Mouse (Mus musculus): ENCODE measurements around the gene Klhl2.

Gene Klhl2

DNA sequence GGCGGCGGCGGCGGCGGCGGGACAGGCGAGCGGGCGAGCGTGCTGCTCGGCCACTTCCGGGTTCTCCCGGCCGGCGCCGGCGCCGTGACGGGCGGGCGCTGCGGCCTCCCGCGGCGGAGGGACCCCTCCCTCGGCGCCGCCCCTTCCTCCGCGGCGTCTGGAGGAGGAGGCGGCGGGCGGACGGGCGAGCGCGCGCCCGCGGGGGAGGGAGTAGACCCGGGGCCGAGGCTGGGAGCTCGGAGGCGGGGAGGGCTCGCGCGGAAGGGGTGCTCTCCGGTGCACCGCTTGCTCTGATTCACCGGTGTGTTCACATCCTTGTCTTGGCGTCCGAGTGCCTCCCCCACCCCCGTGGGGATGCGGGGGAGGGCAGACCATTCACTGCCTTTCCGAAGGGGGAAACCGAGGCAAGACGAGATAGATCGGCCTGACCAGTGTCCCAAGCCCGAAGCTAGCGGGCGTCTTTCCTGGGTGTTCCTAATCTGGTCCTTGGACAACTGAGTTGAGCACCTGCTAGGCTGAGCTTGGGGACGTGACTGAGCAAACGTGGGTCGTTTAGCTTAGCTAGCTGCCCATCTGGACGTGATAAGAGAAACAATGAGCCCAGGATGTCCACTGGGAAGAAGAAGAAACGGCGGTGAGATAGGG is at the start of gene Klhl2:
TSS of gene Klhl2 (minus strand) at position 121 of the 645 bp plus-strand sequence.
- peak; percentile 57 to 63 for DNase-seq

DNA sequence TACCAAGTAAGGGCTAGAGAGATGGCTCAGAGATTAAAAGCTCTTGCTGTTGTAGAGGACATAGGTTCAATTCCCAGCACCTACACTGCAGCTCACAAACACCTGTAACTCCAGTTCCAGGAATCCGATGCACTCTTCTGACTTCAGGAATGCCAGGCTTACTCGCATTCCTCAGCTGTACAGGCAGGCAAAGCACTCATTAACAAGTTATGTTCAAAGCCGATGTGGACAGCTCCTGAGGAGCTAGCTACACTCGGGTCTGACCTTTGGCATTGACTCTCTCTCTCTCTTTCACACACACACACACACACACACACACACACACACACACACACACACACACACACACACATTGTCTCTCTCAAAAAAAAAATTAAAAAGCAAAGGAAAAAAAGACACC is 48.9 kb upstream of the Klhl2 start:
- no peak for DNase-seq

DNA sequence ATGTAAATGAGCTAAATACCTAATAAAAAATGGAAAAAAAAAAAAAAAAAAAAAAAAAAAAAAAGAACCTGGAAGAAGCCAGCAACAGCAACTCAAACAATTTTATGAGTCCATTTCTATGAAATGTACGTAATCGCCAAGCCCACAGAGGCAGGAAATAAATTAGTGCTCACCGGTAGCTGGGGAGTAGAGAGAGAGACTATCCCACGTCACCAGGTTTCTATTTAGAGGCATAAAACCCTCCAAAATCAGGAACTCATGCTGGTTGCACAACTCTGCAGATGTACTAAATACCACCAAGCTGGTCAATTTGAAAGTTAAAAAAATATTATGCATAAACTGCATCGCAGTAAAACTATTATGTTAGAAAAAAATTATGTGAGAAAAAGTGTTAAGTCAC is 46.9 kb upstream of the Klhl2 start:
- no peak for DNase-seq

DNA sequence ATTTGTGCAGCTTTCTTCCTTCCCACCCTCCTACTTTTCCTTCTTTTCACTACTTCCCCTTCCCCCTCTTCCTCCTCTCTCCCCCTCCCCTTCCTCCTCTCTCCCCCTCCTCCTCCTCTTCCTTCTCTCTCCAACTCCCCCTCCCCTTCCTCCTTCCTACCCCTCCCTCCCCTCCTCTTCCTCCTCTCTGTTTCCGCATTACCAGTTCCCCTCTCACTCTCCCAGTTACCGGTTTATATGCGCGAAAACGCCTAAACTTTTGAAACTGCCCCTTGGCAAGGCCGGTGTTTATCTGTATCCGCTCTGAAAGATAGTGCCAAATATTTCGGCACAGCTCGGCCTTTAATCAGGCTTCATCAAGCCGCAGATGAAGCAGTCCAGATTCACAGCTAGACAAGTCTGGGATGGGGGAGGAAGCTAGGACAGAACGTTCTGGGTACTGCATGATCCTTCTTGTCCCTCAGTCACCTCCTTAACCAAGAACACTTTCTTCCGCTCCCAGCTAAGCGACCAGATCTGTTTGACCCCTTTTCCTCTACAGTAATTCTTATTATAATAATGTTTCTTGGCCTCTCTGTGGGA is 30.9 kb upstream of the Klhl2 start:
- DNase-seq, result peak in 1 of 2 experiments; percentile 9

DNA sequence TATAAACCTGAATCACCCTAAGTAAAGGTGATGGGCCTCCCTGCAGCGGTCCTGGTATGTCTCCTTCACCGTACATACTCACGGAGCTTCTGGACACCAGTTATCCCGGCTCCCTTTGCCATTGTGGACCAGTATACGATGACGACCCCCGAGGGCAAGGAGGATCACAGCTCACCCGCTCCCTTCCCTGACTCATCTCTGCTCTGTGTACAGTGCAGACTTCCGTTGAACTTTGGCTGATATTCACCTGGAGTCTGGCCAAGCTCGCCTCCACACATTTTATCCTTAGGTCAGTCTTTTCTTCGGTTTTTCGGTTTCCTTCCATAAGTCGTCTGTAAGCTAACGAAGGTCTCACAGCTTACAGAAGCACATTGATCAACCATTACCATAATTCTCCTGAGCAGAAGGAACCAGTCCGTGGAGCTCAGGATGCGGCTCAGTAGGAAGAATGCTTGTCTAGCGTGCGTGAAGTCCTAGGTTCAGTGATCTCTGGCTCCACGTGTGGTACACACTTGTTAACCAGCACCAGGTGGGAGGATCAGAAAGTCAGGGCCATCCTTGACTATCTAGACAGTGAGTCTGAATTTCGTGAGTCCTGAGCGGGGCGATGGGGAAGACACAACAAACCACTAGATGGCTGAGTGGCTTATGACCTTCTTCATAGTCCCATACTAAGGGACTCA is 28.0 kb upstream of the Klhl2 start:
- DNase-seq, result no peak

DNA sequence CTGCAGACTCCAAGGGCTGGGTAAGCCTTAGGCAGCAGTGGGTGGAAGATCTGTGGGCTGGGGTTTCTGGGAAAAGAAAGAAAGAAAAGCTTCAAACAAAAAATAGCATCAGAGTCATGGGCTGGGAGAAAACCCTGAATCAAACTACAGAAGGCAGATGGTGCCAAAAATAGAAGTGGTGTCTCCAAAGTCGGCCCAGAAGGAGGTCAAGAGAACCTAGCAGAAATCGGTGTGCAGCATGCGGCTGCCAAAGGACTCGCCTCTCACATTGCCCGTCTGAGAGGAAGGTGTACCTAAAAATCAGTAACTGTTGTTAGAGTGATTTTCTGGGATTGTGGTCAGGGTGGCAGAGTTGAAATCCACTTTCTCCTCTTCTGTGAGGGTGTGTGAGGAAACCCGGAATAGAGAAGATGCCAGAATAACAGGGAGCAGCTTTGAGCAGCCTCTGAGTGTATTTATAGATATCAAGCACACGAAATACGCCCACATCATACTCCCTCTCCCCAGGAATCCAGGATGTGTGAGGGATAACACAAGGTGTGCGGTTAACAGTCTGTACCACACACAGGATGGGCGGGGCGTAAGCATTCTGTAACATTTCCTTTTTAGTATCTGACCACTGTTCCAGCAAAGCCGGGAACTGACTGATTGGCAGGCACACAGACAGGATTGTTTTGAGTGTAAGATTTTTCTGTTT is 21.8 kb upstream of the Klhl2 start:
- peak in 1 of 2 experiments; percentile 7 for DNase-seq

DNA sequence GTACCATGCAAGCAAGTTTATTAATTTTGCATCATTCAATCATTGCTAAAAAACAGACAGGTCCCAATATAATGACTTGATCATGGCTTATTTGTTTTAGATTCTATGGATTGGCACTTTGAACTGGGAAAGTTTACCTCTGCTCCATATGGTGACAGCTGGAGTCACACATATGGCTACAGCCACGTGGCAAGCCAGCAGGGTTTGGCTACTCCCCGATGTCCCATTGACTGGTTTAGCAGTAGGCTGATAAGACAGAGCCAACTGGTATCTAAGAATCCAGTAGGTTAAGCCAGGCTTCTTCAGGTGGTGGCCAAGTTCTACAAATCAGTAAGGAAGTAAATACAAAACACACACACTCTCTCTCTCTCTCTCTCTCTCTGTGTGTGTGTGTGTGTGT is 20.4 kb upstream of the Klhl2 start:
- DNase-seq, result no peak

DNA sequence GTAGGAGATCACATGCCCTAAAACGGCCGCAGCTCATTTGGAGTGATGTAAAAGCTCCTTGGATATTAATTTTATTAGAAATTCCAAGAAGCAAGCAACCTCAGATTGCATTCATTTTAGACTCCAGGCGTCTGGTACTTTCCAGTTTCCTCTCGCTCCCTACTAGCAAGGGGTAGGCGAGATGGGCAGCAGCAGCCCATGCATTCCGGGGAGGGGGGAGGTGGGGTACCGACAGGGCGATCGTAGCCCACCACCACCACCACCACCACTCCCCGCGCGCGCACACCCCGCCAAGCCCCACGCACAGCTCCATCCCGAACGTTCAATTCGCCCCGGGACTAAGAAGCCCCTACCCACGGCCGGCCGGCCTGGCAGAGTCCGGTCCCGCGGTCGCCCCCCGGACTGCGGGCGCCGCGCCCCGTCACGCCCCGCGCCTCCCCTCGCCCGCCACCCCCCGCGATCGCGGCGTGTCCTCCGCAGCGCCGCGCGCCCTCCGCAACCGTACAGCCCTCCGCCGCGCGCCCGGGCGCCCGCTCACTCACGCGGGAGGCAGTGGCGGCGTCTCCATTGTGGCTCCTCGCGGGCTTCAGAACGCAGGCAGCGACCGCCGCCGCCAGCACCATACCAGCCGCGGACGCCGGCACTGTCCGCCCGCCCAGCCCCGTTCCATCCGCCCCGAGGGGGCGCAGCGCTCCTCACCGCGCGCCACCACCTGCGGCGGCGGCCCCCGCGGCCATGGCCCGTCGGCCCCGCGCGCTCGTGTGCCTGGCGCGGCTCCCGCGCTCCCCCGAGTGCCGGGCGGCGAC is 523 bp downstream of the Klhl2 start:
- DNase-seq, result peak in 1 of 2 experiments; percentile 18

DNA sequence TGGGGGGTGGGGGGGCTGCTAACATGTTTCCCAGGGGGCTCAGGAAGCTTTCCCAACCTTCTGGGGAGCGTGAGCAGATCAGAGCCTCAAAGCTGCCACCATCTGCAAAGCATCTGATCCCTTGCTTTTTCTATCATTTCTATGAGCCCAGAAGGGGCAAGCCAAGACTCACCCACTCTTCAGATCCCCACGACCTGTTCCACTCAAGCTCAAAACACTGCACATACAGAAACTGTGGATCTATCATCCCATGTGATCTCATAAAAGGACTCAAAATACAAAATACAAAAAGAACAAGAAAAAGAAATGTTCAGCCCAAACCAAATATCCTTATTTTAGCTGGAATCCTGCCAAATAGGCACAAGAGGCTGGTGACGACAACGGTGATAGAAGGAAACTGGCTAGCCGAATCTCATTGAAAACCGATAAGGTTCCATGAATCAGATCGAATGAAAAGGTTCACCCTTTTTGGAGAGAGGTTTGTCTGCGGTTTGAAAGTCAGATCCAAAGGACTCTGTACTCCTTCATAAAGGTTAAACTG is 1.5 kb downstream of the Klhl2 start:
- DNase-seq, result no peak

DNA sequence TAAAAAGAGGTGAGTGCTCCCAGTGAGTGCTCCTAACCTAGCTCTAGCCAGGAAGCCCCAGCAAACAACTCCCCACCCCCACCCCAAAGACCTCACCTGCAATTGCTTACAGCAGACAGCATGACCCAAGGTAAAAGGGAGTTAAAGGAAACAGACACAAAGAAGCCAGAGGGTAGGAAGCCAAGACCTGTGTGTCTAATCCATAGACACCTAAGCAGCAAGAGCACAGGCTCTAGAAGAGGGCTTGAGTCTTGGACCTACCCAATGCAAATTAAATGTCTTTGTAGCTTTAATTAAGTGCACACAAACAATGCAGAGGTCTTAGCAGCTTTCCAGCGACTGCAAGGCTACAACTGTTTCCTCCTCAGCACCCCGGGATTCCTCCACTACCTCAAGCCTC is 2.2 kb downstream of the Klhl2 start:
- no peak for DNase-seq

DNA sequence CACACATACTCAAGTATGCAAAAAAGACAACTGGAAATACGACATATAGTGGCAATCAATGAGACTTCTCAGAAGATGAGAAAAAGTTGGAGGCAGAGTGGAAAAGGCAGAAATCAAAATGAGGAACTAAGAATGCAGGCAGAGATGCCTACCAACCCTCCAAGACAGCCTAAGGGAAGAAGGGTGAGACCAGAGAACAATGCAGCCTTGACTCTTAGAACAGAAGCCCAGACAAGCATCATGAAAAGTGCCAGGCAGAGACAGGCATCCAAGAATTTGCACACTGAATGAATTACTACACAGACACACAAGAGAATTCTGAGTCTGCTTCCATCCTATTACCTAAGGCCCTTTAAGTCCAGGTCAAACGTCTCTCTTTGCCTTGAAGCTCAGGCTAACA is 2.6 kb downstream of the Klhl2 start:
- DNase-seq, result no peak

DNA sequence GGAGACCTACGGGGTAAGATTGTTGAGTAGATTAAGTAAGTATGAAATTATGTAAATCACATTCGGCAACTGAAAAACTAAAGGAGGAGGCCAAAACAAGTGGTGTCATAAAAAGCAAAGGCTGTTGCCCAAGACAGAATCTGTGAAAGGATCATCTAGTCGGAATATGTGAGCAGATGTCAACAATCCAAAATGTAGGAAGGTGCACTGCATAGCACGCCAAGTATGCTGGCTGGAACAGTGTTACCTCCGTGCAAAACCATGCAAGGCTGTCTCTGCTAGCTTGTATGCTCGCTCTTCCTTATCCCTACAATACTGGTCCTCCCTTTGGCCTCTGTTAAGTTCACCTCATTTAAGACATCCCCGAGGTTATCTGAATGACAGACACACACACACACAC is 4.5 kb downstream of the Klhl2 start:
- no peak for DNase-seq

DNA sequence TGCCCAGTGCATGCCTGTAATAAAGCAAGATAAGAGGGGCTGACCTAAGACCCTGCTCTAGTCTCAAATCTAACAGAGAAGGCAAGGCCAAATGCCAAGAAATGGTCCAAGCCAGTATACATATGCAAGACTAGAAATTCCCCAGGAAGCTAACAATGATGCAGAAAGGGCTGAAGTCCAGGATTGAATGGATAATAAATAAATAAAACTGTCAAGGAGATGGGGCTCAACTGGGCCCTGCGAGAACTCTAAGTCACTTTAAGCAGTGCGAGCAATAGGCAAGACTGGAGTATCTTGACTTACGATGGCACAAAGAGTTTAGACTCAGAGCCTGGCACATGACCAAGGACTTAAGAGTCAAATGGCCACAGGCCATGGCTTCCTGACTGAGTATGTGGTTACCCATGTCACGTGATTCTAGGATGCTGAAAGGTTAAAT is 5.8 kb downstream of the Klhl2 start:
- DNase-seq, result no peak

DNA sequence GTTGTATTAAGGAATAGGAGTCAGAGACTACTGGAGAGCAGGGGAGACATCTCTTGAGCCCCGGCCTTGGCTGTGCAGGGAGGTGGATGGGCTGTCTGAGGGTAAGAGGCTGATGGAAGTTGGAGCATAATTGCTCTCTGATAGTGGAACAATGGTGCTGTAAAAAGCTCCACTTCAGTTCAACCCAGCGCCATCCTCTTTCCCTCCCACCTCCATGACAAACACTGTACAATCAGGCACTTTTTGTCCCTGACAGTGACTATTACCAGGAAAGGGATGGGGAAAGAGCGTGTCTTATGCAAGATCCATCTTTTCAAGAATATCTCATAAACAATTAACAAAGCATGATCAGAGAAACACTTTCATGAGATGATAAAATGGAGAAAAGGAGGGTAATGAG is 6.6 kb downstream of the Klhl2 start:
- DNase-seq, result no peak

DNA sequence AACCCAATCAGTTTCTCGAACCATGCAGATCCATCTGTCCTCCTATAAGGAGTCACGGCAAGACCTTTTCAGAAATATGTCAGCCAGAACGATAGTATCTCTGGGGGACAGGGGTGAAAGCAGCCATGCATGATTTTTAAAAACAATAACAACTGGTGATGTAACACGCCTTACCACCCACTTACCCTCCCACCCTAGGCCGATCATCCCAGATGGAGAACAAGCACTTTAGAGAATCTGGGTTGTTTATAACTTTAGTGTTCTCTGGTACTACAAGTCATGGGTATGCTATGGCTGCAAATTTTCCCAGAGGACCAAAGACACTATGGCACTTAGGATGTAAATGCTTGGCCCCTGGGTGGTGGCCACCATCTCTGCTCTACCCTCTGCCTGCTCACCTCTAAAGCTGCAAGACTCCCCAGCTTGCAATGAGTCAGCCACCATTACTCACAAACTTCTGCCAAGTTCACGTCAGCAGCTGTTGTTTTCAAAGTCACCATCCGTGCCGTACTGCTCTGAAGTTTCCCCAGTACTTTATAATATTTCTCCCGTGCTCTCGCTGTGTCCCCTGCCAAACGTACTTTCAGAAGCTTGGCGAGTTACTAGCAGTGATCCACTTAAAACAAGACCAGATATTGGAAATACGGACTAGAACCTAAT is 7.9 kb downstream of the Klhl2 start:
- no peak for DNase-seq

DNA sequence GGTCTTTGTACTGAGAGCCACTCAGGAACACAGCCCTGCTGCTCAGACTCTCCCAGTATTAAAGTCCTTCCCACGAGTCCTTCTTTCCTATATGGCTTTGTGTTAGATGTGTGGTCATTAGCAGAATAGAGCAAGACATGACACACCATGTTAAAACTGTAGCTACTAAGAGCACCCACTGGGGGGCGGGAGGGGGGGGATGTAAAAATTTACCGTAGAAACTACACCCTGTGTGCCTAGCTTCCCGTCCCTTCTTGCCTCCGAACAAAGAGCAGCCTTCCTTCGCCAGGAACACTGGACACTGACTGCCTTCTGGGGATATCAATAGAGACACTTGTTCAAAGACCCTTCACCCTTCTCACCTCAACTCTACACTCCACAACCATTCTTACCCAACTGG is 10.2 kb downstream of the Klhl2 start:
- DNase-seq, result no peak

DNA sequence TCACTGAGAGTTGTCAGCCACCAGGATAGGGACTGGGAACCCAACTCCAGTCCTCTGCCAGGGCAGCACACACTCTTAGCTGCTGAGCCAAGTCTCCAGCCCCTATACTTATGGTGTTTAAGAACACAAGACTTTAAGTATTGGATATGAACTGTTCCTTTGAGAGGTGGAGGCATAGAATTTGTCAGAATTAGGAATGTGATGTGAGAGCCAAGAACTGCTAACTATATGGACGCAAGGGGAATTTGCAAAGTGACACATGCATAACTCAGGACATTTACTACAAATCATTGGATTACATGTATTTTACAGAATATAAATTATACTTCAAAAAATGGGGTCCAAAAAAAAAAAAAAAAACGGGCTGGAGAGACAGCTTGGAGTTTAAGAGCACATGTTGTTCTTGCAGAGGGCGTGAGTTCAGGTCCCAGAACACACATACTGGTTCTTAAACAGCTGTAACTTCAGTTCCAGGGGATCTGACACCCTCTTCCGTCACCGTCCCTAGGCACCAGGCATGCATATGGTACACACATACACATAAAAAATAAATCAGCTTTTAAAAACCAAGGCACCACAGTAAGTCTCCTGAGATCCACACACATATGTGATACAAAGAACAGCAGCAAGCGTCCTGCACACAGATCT is 14.2 kb downstream of the Klhl2 start:
- no peak for DNase-seq

DNA sequence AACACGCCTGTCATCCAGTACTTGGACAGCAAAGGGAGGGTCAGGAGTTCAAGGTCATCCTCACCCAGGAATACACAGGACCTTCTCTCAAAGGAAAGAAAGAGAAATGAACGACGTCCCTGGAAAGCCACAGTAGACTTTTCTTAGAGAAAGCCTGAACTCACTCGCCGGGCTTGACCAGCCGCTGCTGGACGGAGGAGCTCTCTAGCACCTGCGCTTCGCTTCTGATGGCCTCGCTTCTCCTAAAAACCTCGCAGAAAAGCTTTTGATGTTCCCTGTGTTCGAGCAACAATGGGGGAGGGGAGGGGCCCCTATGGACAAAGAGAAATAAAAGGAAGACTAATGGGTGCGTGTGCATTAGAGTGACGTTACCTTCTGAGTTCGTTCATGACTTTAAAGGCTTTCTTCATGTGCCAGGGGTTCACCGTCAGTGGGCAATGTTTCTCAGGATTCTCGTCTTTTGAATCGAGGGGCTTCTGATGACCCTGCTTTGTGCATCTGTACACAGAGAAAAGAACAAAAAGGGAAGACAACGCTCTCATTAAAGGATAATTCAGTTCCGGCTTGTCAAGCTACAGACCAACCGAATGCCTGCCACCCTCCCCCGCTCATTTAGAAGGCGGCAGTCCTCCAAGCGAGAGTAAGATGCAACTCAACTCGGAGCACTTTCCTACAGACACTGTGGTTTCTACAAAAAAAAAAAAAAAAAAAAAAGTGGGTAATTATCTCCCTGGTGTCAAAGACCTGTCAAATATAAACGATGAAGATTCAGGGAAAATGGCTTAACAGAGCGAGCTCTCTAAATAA is 15.5 kb downstream of the Klhl2 start:
- no peak for DNase-seq

DNA sequence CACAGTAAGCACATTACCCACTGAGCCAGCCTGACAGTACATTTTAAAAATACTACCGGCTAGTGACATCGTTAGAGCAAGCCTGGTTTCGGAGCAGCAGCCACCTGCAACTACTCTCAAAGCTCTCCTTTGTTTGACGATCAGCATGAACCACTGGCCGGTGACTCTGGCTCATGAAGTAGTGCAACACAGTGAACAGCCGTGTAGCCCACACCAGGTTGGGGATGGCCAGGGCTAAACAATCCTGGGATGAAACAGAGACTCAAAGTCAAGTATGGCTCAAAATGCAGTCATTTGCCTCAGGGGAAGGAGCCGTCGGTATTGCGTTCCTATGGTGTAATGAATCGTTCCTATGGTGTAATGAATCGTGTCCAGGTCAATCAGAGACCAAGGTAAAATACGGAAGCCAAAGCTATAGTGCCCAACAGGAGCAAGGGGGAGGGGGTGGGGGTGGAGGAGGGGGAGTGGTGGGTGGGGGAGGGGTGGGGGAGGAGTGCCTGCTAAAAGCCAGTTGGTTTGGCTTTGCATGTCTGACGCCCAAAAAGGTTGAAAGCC is 17.2 kb downstream of the Klhl2 start:
- DNase-seq, result no peak

DNA sequence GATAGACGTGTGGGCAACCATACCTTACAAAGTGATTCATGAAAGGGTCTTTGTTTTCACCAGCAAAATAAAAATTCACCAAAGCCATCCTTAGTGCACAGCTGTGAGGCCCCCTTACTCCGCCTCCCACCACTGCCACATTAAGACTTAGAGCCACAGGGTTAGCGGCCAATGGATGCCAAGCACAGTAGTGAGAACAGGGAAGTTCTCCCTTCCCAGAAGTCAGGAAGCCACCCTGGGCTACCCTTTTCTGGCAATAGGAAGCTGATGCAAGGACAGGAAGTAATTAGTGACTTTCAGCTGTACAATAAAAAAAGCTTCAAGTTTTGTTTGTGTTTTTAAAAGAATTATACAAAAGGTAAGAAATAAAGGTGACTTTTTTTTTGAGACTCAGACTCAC is 18.2 kb downstream of the Klhl2 start:
- no peak for DNase-seq
